Mouse (Mus musculus) lung, embryonic 16.5 days (tissue): ENCODE results near the gene Snx9. TPM values are rescaled to one million over a fixed set of nuclear protein-coding genes. Genes with fewer than 3 reads are reported as not detected.
A peak's percentile ranks its signal among the peaks of the same experiment; 100 is the strongest.

Source experiments
- ATAC-seq: fragments of 200-750 bp; cut with Nextera tagmentation; 2 replicates; pipeline ENCODE4 v1.8.0; 2017; ENCODE audit warnings: low read depth, mild to moderate bottlenecking, moderate library complexity
- H3K27ac ChIP-seq: fragments of 300-500 bp; sonication (generic); 2 replicates; pipeline ENCODE4 v1.5.1; 2014; ENCODE audit warnings: mild to moderate bottlenecking, control low read depth, low read length
- H3K27me3 ChIP-seq: fragments of 300-500 bp; sonication (generic); 2 replicates; pipeline ENCODE4 v1.6.1; 2014; ENCODE audit warnings: low read depth, low read length, mixed read lengths; ENCODE audit not compliant: control insufficient read depth, insufficient read depth
- H3K36me3 ChIP-seq: fragments of 300-500 bp; sonication (generic); 2 replicates; pipeline ENCODE4 v1.6.1; 2014; ENCODE audit warnings: low read length; ENCODE audit not compliant: control insufficient read depth, insufficient read depth
- H3K4me1 ChIP-seq: fragments of 300-500 bp; sonication (generic); replicated peaks from 2 replicates; pipeline ENCODE4 v1.6.1; 2014; ENCODE audit warnings: low read length, mixed read lengths; ENCODE audit not compliant: control insufficient read depth, insufficient read depth
- H3K4me2 ChIP-seq: fragments of 300-500 bp; sonication (generic); 2 replicates; pipeline ENCODE4 v1.6.1; 2014; ENCODE audit warnings: low read depth, low read length, control low read depth
- H3K4me3 ChIP-seq: fragments of 300-500 bp; sonication (generic); 2 replicates; pipeline ENCODE4 v1.5.1; 2014; ENCODE audit warnings: mild to moderate bottlenecking, low read length, control low read depth
- H3K9ac ChIP-seq: fragments of 300-500 bp; sonication (generic); 2 replicates; pipeline ENCODE4 v1.6.1; 2014; ENCODE audit warnings: low read length, control low read depth
- H3K9me3 ChIP-seq: fragments of 300-500 bp; sonication (generic); 2 replicates; pipeline ENCODE4 v1.6.1; 2016; ENCODE audit warnings: low read length; ENCODE audit not compliant: control insufficient read depth
- WGBS: fragments of 180-500 bp; shearing (Covaris S2); extraction: QIAGEN DNeasy Blood & Tissue Kit; methylation state at CpG from one replicate; pipeline ENCODE4 v1.1.7; 2014; 5-methylcytosine and 5-hydroxymethylcytosine counted together
- polyA plus RNA-seq: library from polyadenylated mRNA; unstranded; fragments of >200 nt; fragmentation: Nextera tagmentation; extraction: Ambion mirVana; gene quantifications from 2 replicates; pipeline ENCODE4 v1.2.1, GENCODE M21; 2015

Gene Snx9
- polyA plus RNA-seq, 1 experiment from 2014 or later: 25.1 TPM

DNA sequence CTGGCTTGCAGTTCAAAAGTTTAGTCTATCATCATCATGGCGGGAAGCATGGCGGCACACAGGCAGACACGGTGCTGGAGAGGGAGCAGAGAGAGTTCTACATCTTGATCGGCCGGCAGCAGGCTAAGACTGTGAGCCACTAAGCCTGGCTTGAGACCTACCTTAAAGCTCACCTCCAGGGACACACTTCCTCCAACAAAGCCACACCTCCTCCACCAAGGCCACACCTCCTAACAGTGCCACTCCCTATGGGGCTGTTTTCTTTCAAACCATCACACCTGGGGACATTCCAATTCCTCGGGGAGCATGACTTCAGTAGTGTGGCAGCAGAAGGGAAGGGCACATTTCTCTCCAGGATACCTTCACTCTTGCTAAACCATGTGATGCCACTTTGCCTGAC, 127.4 kb downstream of the Snx9 start:
- H3K4me3 ChIP-seq: no peak overlapping the region
- H3K27me3 ChIP-seq: no peaks in the 10 kb centered on the region
- no peaks in the 10 kb centered on the region for H3K9me3 ChIP-seq
- no peak overlapping the region for H3K4me2 ChIP-seq
- 58% methylated on average over 6 of the region's 6 CpGs for WGBS
- no peak overlapping the region for H3K27ac ChIP-seq
- peaks cover 12% of the 10 kb centered on the region; the same call in 1 of the 2 replicates for H3K4me1 ChIP-seq
- H3K9ac ChIP-seq: no peak overlapping the region
- no peaks in the 10 kb centered on the region for H3K36me3 ChIP-seq
- ATAC-seq: 0 out of 2 replicates have a peak, but pooled peaks have one; percentile 21

GRCm38 (mm10) chr17:5969246-5969645, 128.1 kb downstream of the Snx9 start:
- ATAC-seq: no peak
- no peaks in the 10 kb centered on the region for H3K9me3 ChIP-seq
- 52% methylated on average over 3 of the region's 3 CpGs for WGBS

DNA sequence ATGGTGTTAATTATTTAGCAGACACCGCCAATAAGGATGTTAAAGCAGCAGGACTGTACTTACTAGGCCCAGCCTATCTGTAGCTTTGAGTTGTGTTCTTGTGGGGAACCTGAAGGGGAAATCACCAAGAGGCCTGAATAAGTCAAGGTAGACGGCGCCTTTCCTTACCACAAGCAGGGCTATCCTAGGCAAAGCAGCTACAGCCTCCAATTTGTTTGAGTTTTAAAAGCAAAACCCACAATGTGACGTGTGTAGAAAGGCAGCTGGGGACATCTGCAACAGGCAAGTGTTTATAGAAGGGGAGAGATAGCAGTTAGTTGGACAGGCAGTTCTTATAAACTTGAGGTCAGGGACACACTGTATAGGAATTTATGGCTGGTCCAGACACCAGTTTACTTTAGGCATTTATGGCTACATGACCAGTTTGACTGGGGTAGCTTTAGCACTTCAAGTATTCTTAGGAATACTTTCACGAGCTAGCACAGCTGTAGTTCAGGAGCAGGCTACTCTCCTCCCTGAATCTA, 129.2 kb downstream of the Snx9 start:
- Histone ChIP-seq H3K4me1 (peaks cover 6% of the 10 kb centered on the region), H3K36me3 (no peaks in the 10 kb centered on the region), H3K27me3 (no peaks in the 10 kb centered on the region), H3K9me3 (no peaks in the 10 kb centered on the region), H3K9ac (no peak overlapping the region), H3K27ac (peak overlapping the region; percentile 34; the same call in 1 of the 2 replicates), H3K4me3 (no peak overlapping the region), H3K4me2 (no peak overlapping the region)
- 44% methylated on average over 5 of the region's 5 CpGs for WGBS
- peak; percentile 75 for ATAC-seq

More at GRCm38 (mm10) chr17:5969246-5969645, 128.1 kb downstream of the Snx9 start:
- H3K4me3 ChIP-seq: no peak overlapping the region
- no peaks in the 10 kb centered on the region for H3K27me3 ChIP-seq
- H3K27ac ChIP-seq: no peak overlapping the region
- H3K4me1 ChIP-seq: peaks cover 12% of the 10 kb centered on the region; the same call in 1 of the 2 replicates
- no peak overlapping the region for H3K4me2 ChIP-seq
- no peak overlapping the region for H3K9ac ChIP-seq
- H3K36me3 ChIP-seq: no peaks in the 10 kb centered on the region

- no peaks in the 10 kb centered on the region for H3K27me3 ChIP-seq
- H3K36me3 ChIP-seq: no peaks in the 10 kb centered on the region
- 62% methylated on average over 8 of the region's 8 CpGs for WGBS
- H3K4me3 ChIP-seq: no peak overlapping the region
- H3K4me2 ChIP-seq: no peak overlapping the region
- no peak overlapping the region for H3K9ac ChIP-seq
- no peaks in the 10 kb centered on the region for H3K9me3 ChIP-seq
- H3K27ac ChIP-seq: no peak overlapping the region
- ATAC-seq: no peak
- H3K4me1 ChIP-seq: peaks cover 37% of the 10 kb centered on the region
These were observed 132.4 kb downstream of the Snx9 start for GRCm38 (mm10) chr17:5973536-5973935.

GRCm38 (mm10) chr17:5975099-5975977, 134.2 kb downstream of the Snx9 start:
- H3K9ac ChIP-seq: peak overlapping the region; percentile 43
- H3K4me1 ChIP-seq: peaks cover 39% of the 10 kb centered on the region
- H3K4me3 ChIP-seq: peak overlapping the region; percentile 18; the same call in 1 of the 2 replicates
- H3K36me3 ChIP-seq: no peaks in the 10 kb centered on the region
- no peaks in the 10 kb centered on the region for H3K27me3 ChIP-seq
- 38% methylated on average over 23 of the region's 23 CpGs for WGBS
- peak overlapping the region; percentile 49 for H3K4me2 ChIP-seq
- H3K9me3 ChIP-seq: no peaks in the 10 kb centered on the region
- ATAC-seq: peak; percentile 67
- peak overlapping the region; percentile 61 for H3K27ac ChIP-seq

DNA sequence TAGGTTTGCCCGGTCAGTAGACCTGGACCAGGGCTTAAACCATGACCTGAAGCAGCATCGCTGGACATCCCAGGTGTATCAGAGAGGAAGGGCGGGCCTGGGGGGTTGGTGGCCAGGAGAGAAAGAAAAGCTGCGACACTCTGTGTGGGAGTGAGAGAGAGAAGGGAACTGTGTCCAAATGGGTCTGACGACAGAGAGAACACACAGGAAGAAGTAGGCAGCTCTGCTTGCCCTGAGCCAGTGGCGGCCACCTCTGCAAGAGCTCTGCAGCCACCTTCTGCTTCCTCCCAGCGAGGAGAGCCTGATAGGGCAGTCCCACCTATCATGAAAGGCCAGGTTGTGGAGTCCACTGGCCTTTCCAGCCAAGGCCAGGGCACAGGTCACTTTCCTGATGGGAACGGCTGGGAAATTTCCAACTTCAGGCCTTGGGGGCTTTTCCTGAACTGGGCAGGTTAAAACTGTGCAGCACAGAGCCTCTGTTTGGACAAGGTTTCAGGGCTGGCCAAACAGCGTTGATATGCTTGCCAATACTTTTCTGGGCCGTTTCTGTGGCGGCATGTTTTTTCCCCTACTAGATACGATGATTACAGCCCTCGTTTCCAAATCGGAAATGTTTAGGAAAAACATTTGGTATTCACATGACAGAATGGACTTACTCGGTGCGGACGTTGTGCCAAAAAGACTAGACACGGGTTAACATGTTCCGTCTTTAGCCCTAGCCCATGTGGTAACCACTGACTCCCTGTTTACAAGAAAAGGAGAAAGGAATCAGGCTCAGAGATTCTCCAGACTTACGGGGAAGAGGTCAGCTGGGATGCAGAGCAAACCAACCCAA, 135.3 kb downstream of the Snx9 start:
- WGBS: 43% methylated on average over 20 of the region's 20 CpGs
- Histone ChIP-seq H3K27ac (peak overlapping the region; percentile 68), H3K27me3 (no peaks in the 10 kb centered on the region), H3K9me3 (no peaks in the 10 kb centered on the region), H3K36me3 (no peaks in the 10 kb centered on the region), H3K4me2 (peak overlapping the region; percentile 49), H3K4me1 (peaks cover 39% of the 10 kb centered on the region), H3K9ac (peak overlapping the region; percentile 43; the same call in 1 of the 2 replicates), H3K4me3 (peak overlapping the region; percentile 2; the same call in 1 of the 2 replicates)
- ATAC-seq: peak; percentile 32; the same call in 1 of the 2 replicates

GRCm38 (mm10) chr17:5977056-5977920, 136.2 kb downstream of the Snx9 start:
- WGBS: 50% methylated on average over 16 of the region's 16 CpGs
- Histone ChIP-seq H3K4me2 (peak overlapping the region; percentile 49), H3K36me3 (no peaks in the 10 kb centered on the region), H3K4me1 (peaks cover 39% of the 10 kb centered on the region), H3K4me3 (peak overlapping the region; percentile 2; the same call in 1 of the 2 replicates), H3K27me3 (no peaks in the 10 kb centered on the region), H3K9ac (no peak overlapping the region), H3K27ac (peak overlapping the region; percentile 68), H3K9me3 (no peaks in the 10 kb centered on the region)
- ATAC-seq: peak; percentile 27

DNA sequence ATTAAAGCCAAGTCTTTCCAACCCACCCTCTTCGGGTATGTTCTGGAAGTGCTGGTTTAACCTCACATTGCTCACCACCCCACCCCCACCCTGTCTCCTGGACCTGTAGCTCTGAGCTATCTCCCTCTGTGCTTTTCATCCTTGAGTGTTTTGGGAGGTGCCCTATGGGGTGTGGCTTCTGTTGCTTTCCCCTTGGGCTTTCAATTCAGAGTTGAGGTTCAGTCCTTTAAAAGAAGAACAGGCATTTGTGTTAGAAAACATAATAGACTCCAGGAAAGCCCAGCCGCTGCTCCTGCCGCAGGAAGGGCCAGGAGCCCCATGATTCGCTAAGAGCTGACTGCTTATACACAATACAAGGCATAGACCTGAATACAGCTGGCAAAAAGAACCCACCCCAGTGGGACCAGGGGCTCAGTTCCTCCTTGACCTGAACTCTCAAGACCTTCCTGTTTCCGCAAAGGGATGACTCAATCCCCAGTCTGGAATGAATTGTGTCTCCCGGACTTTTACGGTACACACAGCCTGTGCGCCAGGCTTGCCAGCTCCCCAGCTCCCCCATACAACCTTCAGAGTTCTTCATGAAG, 136.9 kb downstream of the Snx9 start:
- Histone ChIP-seq H3K4me2 (no peak overlapping the region), H3K36me3 (no peaks in the 10 kb centered on the region), H3K4me3 (no peak overlapping the region), H3K27ac (peak overlapping the region; percentile 1), H3K9ac (peak overlapping the region; percentile 13; the same call in 1 of the 2 replicates), H3K4me1 (peaks cover 39% of the 10 kb centered on the region), H3K27me3 (no peaks in the 10 kb centered on the region), H3K9me3 (no peaks in the 10 kb centered on the region)
- WGBS: 62% methylated on average over 8 of the region's 8 CpGs
- ATAC-seq: no peak
